Mouse (Mus musculus) midbrain, embryonic 10.5 days (tissue): ENCODE measurements at regions not wholly inside any gene's neighbourhood (a gene's known extent, or its start where the extent isn't known, plus 50 kb on each side); places are given as distances from the start of the nearest gene placed in this dataset.

Experiments
- DNase-seq: peaks from one replicate; pipeline ENCODE4 v3.0.0-alpha.2; 2017; ENCODE audit warnings: low spot score
- H3K27ac ChIP-seq: fragments of 300-500 bp; sonication (generic); replicated peaks from 2 replicates; pipeline ENCODE4 v1.5.1; 2016; ENCODE audit warnings: mild to moderate bottlenecking
- H3K27me3 ChIP-seq: fragments of 300-500 bp; sonication (generic); 2 replicates; pipeline ENCODE4 v1.6.1; 2016; ENCODE audit warnings: low read depth, mild to moderate bottlenecking; ENCODE audit not compliant: poor library complexity, severe bottlenecking
- H3K36me3 ChIP-seq: fragments of 300-500 bp; sonication (generic); 2 replicates; pipeline ENCODE4 v1.6.1; 2016; ENCODE audit warnings: mild to moderate bottlenecking, moderate library complexity
- H3K4me1 ChIP-seq: fragments of 300-500 bp; sonication (generic); 2 replicates; pipeline ENCODE4 v1.6.1; 2016
- H3K4me3 ChIP-seq: fragments of 300-500 bp; sonication (generic); 2 replicates; pipeline ENCODE4 v1.5.1; 2016; ENCODE audit warnings: mild to moderate bottlenecking, moderate library complexity
- H3K9me3 ChIP-seq: fragments of 300-500 bp; sonication (generic); replicated peaks from 2 replicates; pipeline ENCODE4 v1.6.1; 2016; ENCODE audit warnings: mild to moderate bottlenecking
- WGBS: fragments of 180-500 bp; shearing (Covaris S2); methylation state at CpG from one replicate; pipeline ENCODE4 v1.1.7; 2016; 5-methylcytosine and 5-hydroxymethylcytosine counted together

DNA sequence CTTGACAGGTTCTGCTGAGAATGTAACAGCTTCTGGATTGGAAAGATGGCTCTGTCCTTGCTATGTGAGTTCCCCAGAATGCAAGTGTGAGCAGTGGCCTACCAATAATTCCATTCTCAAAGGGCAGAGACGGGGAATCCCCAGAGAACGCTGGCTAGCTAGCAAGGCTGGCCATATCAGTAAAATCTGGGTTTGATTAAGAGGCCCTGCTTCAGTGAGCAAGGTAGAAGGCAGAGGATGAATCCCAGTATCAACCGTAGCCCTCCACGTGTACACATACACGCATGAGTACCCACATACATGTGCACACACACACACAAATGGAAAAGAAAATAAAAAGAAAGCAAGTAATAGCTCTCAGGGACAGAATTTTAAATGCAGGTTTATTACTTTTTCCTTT is 55.3 kb downstream of the Tril start:
- peaks cover 10% of the 10 kb centered on the region for H3K4me1 ChIP-seq
- H3K4me3 ChIP-seq, result no peak overlapping the region
- 71% methylated on average over 5 of the region's 5 CpGs for WGBS
- DNase-seq, result no peak
- H3K27me3 ChIP-seq, result peaks cover 20% of the 10 kb centered on the region
- no peak overlapping the region for H3K27ac ChIP-seq
- no peaks in the 10 kb centered on the region for H3K9me3 ChIP-seq
- H3K36me3 ChIP-seq, result no peaks in the 10 kb centered on the region

DNA sequence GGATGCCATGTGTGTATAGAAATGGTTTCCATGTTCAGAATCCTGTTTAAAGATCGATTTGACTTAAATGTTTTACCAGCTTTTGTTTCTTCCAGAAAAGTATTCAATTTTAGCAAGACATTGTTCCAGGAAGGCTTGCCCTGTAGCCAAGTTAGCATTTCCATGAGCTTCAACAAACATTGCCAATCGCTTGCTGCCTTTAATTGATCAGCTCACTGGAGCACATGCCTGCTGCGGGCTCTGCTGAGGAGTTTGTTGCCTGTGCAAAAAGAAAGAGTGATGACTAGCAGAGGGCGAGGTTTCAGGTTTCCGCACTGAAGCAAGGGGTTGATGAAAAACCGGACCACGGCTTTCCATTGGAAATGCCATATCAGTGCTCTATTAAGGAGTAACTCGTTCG is 58.0 kb downstream of the Tril start:
- no peaks in the 10 kb centered on the region for H3K36me3 ChIP-seq
- no peak overlapping the region for H3K4me3 ChIP-seq
- 85% methylated on average over 9 of the region's 9 CpGs for WGBS
- no peak for DNase-seq
- peaks cover 20% of the 10 kb centered on the region for H3K27me3 ChIP-seq
- no peak overlapping the region for H3K27ac ChIP-seq
- H3K4me1 ChIP-seq, result peaks cover 18% of the 10 kb centered on the region
- H3K9me3 ChIP-seq, result no peaks in the 10 kb centered on the region; the same call in 1 of the 2 replicates

DNA sequence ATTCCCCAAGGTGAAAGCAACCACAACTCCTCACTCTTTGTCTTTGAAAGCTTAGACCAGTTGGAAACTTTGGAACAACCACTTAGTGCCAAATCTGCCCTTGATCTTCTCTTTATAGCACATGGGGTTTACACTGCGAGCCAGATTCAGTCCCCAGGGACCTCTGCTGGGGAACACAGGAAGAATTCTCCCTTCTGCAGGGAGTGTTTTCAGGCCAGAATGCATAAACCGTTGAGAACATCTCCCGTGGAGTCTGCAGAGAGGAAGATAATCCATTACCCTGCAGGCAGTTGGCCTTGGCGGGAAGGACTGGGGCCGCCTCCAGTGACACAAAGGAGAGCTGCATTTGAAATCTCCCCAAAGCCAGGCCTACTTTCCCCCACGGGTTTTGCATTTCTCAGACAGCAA is 60.0 kb downstream of the Tril start:
- Histone ChIP-seq H3K27ac (peak overlapping the region; percentile 77), H3K4me3 (no peak overlapping the region), H3K4me1 (peaks cover 18% of the 10 kb centered on the region), H3K27me3 (peaks cover 20% of the 10 kb centered on the region), H3K9me3 (no peaks in the 10 kb centered on the region; the same call in none of the 2 replicates), H3K36me3 (no peaks in the 10 kb centered on the region)
- DNase-seq, result peak; percentile 59
- WGBS, result 11% methylated on average over 6 of the region's 6 CpGs

DNA sequence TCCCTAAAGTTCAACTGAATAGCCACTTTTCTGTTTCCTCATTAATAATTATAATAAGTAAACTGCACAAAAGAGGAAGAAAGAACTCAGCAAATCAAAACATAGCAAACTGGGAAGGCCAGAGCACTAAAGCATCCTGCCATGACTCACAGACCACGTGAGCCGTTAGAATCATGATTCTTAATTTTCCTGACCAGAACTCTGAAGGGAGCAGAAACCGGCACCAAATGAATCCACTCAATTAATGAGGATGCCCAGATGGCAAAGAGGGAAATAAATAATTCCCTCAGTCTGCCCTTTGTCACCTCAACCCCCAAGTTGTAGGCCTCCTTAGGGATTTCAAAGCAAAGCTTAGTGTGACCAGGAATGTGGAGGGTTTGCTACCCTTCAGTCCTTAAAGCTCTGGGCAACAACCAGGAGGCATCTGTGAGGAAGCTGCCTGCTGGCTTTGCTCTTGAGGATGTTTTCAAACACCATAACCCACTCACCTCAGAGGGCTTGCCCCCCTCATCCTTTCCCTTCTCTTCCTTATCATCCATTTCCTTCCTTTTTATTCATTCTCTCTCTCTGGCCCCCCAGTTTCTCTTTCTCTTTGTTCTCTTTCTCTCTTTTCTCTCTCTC is 60.8 kb downstream of the Tril start:
- peak overlapping the region; percentile 77; the same call in 1 of the 2 replicates for H3K27ac ChIP-seq
- H3K9me3 ChIP-seq, result no peaks in the 10 kb centered on the region; the same call in none of the 2 replicates
- WGBS, result 69% methylated on average over 3 of the region's 3 CpGs
- no peak for DNase-seq
- H3K27me3 ChIP-seq, result peaks cover 27% of the 10 kb centered on the region
- peaks cover 18% of the 10 kb centered on the region for H3K4me1 ChIP-seq
- H3K36me3 ChIP-seq, result no peaks in the 10 kb centered on the region
- H3K4me3 ChIP-seq, result no peak overlapping the region

DNA sequence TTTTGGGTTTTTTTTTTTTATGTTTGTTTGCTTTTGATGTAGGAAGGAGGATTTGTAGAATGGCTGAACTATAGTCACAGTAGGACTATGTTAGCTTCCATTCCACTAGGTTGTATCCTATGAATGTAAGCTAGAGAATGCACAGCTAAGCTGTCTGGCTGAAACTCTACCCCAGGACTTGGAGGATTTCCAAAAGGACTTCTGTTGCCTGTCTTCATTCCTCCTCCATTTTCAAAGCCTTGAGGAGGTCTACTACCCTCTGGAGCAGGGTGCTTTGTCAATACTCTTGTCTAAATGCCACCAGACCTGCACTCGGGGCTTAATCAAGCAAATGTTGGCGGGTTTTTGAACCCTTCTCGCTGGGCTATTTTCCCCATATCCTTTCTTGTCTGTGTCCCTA is 66.3 kb downstream of the Tril start:
- Histone ChIP-seq H3K27ac (no peak overlapping the region), H3K9me3 (no peaks in the 10 kb centered on the region; the same call in none of the 2 replicates), H3K27me3 (peaks cover 7% of the 10 kb centered on the region), H3K4me1 (peaks cover 6% of the 10 kb centered on the region; the same call in 1 of the 2 replicates), H3K4me3 (no peak overlapping the region), H3K36me3 (no peaks in the 10 kb centered on the region)
- 94% methylated on average over 3 of the region's 3 CpGs for WGBS
- DNase-seq, result no peak

DNA sequence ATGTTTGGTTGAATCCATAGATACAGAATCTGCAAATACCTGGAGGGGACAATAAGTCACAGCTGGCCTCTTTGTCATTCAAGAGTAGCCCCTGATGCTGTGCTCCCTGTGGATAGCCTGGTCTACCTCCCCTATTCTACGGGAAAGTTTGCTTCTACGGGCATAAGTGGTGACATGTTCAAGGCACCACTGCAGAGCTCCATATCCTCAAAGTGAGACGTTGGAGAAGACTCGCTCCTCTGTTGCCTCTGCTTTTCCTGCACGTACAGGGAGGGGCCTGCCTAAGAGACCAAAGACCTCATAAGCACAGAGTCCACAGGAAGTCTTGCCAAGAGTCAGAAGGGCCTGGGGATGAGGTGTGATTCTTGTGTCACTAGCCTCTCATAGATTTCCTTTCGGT is 70.1 kb downstream of the Tril start:
- no peak for DNase-seq
- Histone ChIP-seq H3K4me3 (no peak overlapping the region), H3K9me3 (no peaks in the 10 kb centered on the region), H3K27ac (no peak overlapping the region), H3K4me1 (peaks cover 6% of the 10 kb centered on the region; the same call in 1 of the 2 replicates), H3K27me3 (peaks cover 11% of the 10 kb centered on the region), H3K36me3 (no peaks in the 10 kb centered on the region)
- 91% methylated on average over 6 of the region's 6 CpGs for WGBS
